Mouse (Mus musculus) limb, embryonic 13.5 days (tissue): Measurements from ENCODE around the gene Cfap61. TPM values are rescaled to one million over a fixed set of nuclear protein-coding genes. Genes with fewer than 3 reads are reported as not detected.

ENCODE experiments used
- polyA plus RNA-seq: library from polyadenylated mRNA; unstranded; fragments of >200 nt; fragmentation: Nextera tagmentation; extraction: Ambion mirVana; gene quantifications from 2 replicates; pipeline ENCODE4 v1.2.1, GENCODE M21; 2015

Cfap61 gene
- polyA plus RNA-seq, 1 experiment from 2014 or later = 0.24 TPM

Other genes with a start within 250 kb of the Cfap61 start
- gene Naa20, start 32.7 kb upstream of the Cfap61 start, polyA plus RNA-seq = 163 and 165 TPM in 2 replicates
- 33.6 and 34.5 TPM in 2 replicates for gene Crnkl1, start 230 bp downstream of the Cfap61 start, polyA plus RNA-seq